Mouse (Mus musculus) kidney, postnatal 25 days (tissue): ENCODE measurements around the gene Gm29427.
A peak's percentile ranks its signal among the peaks of the same experiment; 100 is the strongest.

Experiments
- DNase-seq, 2 experiments: peaks; one replicate each; pipeline ENCODE4 v3.0.0; 2021; ENCODE audit warnings: mixed read lengths in 2 of 2

The Gm29427 gene

GRCm38 (mm10) chr1:130644103-130644502 lies 71.5 kb downstream of the Gm29427 start:
- DNase-seq = no peak

GRCm38 (mm10) chr1:130640967-130641366 lies 74.6 kb downstream of the Gm29427 start:
- no peak for DNase-seq

GRCm38 (mm10) chr1:130633761-130634410 lies 81.7 kb downstream of the Gm29427 start:
- DNase-seq = peak; percentile 52 to 75

GRCm38 (mm10) chr1:130633316-130633715 lies 82.3 kb downstream of the Gm29427 start:
- no peak for DNase-seq

- DNase-seq = no peak
Measured at GRCm38 (mm10) chr1:130629521-130629920, 86.1 kb downstream of the Gm29427 start, which contains the start of gene Zp3r. Gene Zp3r, minus strand, starts transcription at chr1:130629621.
